Mouse (Mus musculus) heart, postnatal 14 days (tissue): ENCODE results near the gene Nuak1. TPM values are rescaled to one million over a fixed set of nuclear protein-coding genes. Genes with fewer than 3 reads are reported as not detected.
A peak's percentile ranks its signal among the peaks of the same experiment; 100 is the strongest.

Source experiments
- DNase-seq, 2 experiments: peaks; one replicate each; pipeline ENCODE4 v3.0.0; 2021 to 2022
- intact Hi-C: fragments of 180-260 bp; cut with DNase I; formaldehyde crosslinking; loops from one replicate; pipeline ENCODE4 v1.15.1; 2025
- total RNA-seq, 2 experiments: library from RNA; stranded (reverse); gene quantifications; 2 replicates each; pipeline ENCODE4 v1.2.3; 2021

Nuak1 gene
- total RNA-seq, 2 experiments from 2014 or later = 19.9 to 20.6 TPM

- intact Hi-C loops = loop anchor here (1.0 kb wide), 1 partner anchor 631 kb away; no protein-coding TSS in a partner anchor
- peak; percentile 86 to 92 for DNase-seq
These were observed 10.3 kb upstream of the Nuak1 start for GRCm38 (mm10) chr10:84450654-84451053.

GRCm38 (mm10) chr10:84449733-84450132 lies 9.3 kb upstream of the Nuak1 start:
- no peak for DNase-seq
- intact Hi-C loops = loop anchor here (1.0 kb wide), 1 partner anchor 630 kb away; no protein-coding TSS in a partner anchor

- intact Hi-C loops = no loop called here
- peak in 1 of 2 experiments; percentile 48 for DNase-seq
These were observed 7.0 kb upstream of the Nuak1 start for GRCm38 (mm10) chr10:84447411-84447821.

GRCm38 (mm10) chr10:84446661-84447060 lies 6.3 kb upstream of the Nuak1 start:
- no peak for DNase-seq
- intact Hi-C loops = no loop called here

- no peak for DNase-seq
- intact Hi-C loops = loop anchor here (5.0 kb wide), 1 partner anchor 382 kb away; no protein-coding TSS in a partner anchor
These were observed 4.0 kb upstream of the Nuak1 start for GRCm38 (mm10) chr10:84444396-84444795.

GRCm38 (mm10) chr10:84441846-84442245 lies 1.4 kb upstream of the Nuak1 start:
- no peak for DNase-seq
- intact Hi-C loops = loop anchor here (5.0 kb wide), 1 partner anchor 380 kb away; no protein-coding TSS in a partner anchor

- intact Hi-C loops = loop anchor here (5.0 kb wide), 1 partner anchor 379 kb away; no protein-coding TSS in a partner anchor
- no peak for DNase-seq
These were observed 1.0 kb upstream of the Nuak1 start for GRCm38 (mm10) chr10:84441434-84441785.

- DNase-seq = no peak
- intact Hi-C loops = loop anchor here (5.0 kb wide), 1 partner anchor 378 kb away; no protein-coding TSS in a partner anchor
These were observed 236 bp downstream of the Nuak1 start for GRCm38 (mm10) chr10:84440181-84440540.

- intact Hi-C loops = loop anchor here (2.0 to 5.0 kb wide), 4 partner anchors 44 to 420 kb away; no protein-coding TSS in a partner anchor
- peak; percentile 43 to 59 for DNase-seq
These were observed 1.2 kb downstream of the Nuak1 start for GRCm38 (mm10) chr10:84439228-84439596.

GRCm38 (mm10) chr10:84438466-84439227 lies 1.8 kb downstream of the Nuak1 start:
- no peak for DNase-seq
- intact Hi-C loops = loop anchor here (1.0 to 5.0 kb wide), 5 partner anchors 44 to 619 kb away; no protein-coding TSS in a partner anchor

- intact Hi-C loops = loop anchor here (1.0 to 5.0 kb wide), 5 partner anchors 43 to 619 kb away; no protein-coding TSS in a partner anchor
- peak; percentile 96 to 98 for DNase-seq
These were observed 2.4 kb downstream of the Nuak1 start for GRCm38 (mm10) chr10:84438049-84438422.

- intact Hi-C loops = loop anchor here (1.0 to 5.0 kb wide), 5 partner anchors 43 to 618 kb away; no protein-coding TSS in a partner anchor
- DNase-seq = no peak
These were observed 3.0 kb downstream of the Nuak1 start for GRCm38 (mm10) chr10:84437166-84438048.

GRCm38 (mm10) chr10:84435930-84436329 lies 4.5 kb downstream of the Nuak1 start:
- DNase-seq = no peak
- intact Hi-C loops = loop anchor here (5.0 kb wide), 2 partner anchors 209 to 289 kb away; no protein-coding TSS in a partner anchor

GRCm38 (mm10) chr10:84433193-84433801 lies 7.1 kb downstream of the Nuak1 start:
- no peak for DNase-seq
- intact Hi-C loops = no loop called here

- intact Hi-C loops = no loop called here
- DNase-seq = no peak
These were observed 16.0 kb downstream of the Nuak1 start for GRCm38 (mm10) chr10:84424374-84424773.

GRCm38 (mm10) chr10:84423903-84424302 lies 16.5 kb downstream of the Nuak1 start:
- DNase-seq = no peak
- intact Hi-C loops = no loop called here

GRCm38 (mm10) chr10:84420589-84420988 lies 19.8 kb downstream of the Nuak1 start:
- no peak for DNase-seq
- intact Hi-C loops = no loop called here

- intact Hi-C loops = no loop called here
- no peak for DNase-seq
These were observed 22.0 kb downstream of the Nuak1 start for GRCm38 (mm10) chr10:84418421-84418820.

- intact Hi-C loops = no loop called here
- peak in 1 of 2 experiments; percentile 25 for DNase-seq
These were observed 23.6 kb downstream of the Nuak1 start for GRCm38 (mm10) chr10:84416752-84417151.

- DNase-seq = no peak
- intact Hi-C loops = no loop called here
These were observed 25.3 kb downstream of the Nuak1 start for GRCm38 (mm10) chr10:84414981-84415700.
